Mouse (Mus musculus): ENCODE results near the gene Smim13. TPM values are rescaled to one million over a fixed set of nuclear protein-coding genes. Genes with fewer than 3 reads are reported as not detected.
A peak's percentile ranks its signal among the peaks of the same experiment; 100 is the strongest.
"Not testable (repeated sequence)": the region's sequence is repeated elsewhere in the genome, so short reads cannot be mapped to it uniquely, and the experiment has no call there.

Gene Smim13
- polyA plus RNA-seq (2015; fragmentation: Nextera tagmentation; extraction: Ambion mirVana), result 14.9 and 16.6 TPM in 2 replicates

DNA sequence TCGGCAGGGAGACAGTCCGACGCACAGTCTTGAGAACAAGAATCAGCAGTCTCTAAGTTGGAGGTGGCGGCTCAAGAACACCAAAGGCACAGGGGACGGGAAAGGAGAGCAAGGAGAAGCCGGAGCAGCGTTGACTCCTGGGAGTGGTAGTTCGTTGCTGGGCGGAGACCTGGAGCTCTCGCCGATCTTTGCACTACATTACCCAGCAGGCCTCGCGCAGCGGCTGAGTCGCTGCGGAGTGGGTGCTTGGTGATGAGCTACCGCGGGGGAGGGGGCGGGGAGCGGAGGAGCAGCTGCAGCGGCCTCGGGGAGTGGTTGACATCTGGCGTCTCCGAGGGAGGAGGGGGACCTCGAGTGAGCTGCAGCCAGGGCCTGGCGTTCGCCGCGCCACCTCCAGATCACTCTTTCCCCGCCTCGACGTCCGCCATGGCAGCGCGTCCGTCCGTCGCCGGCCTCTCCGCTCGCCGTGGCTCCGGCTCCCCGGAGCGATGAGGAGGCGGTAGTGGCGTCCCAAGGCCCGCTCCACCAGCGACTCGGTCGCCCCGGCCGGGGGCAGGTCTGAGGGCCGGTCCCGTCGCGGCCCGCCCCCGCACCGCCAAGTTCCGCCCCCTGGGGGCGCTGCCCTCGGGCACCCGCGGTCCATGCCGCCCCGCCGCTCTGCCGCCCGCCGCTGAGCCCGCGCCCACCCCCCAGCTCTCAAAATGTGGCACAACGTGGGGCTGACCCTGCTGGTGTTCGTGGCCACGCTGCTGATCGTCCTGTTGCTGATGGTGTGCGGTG is at the start of gene Smim13:
Smim13 (plus strand) TSS at position 307 of the 780 bp plus-strand sequence.
- peak; percentile 94 for ATAC-seq (ENCODE audit: insufficient read depth, low FRiP score, low read depth)
- under 1% methylated on average over 78 of the region's 78 CpGs for WGBS

DNA sequence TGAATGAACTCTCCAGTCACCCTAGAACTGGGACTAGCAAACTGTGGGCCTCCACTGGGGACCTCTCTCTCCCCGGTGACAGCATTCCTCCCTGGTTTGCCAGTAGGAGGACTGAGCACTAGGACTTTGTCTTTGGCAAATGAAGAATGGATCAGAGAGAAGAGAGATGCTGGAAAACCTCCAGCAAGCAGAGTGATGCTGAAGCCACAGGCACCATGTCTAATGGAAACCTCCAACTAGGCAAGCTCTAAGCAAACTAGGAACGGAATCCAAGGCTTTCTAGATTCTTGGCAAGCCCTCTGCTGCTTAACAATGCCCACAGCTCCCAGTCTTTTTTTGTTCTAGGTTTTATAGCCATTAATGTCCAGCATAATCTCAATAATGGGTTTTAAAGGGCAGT is 48.8 kb upstream of the Smim13 start:
- H3K9me3 ChIP-seq, result no peaks in the 10 kb centered on the region
- no peaks in the 10 kb centered on the region for H3K36me3 ChIP-seq
- no peak overlapping the region for H3K27ac ChIP-seq
- no peak for ATAC-seq (ENCODE audit: insufficient read depth, low FRiP score, low read depth)
- no peak overlapping the region for H3K4me3 ChIP-seq (replicated peaks)
- H3K27me3 ChIP-seq (replicated peaks), result no peaks in the 10 kb centered on the region
- no peaks in the 10 kb centered on the region for H3K4me1 ChIP-seq
- no peak overlapping the region for H3K9ac ChIP-seq
- 76% methylated on average over 2 of the region's 2 CpGs for WGBS
- no peak overlapping the region for H3K4me2 ChIP-seq

More for the DNA sequence above, at the start of gene Smim13:
- Histone ChIP-seq H3K9me3 (no peaks in the 10 kb centered on the region), H3K9ac (peak within 1 kb of the TSS; percentile 80), H3K27ac (peak within 1 kb of the TSS; percentile 90), H3K4me3 (replicated peaks) (peak within 1 kb of the TSS; percentile 85), H3K27me3 (replicated peaks) (no peaks in the 10 kb centered on the region), H3K4me2 (peak within 1 kb of the TSS; percentile 80), H3K36me3 (no peaks in the 10 kb centered on the region), H3K4me1 (no peaks in the 10 kb centered on the region)

DNA sequence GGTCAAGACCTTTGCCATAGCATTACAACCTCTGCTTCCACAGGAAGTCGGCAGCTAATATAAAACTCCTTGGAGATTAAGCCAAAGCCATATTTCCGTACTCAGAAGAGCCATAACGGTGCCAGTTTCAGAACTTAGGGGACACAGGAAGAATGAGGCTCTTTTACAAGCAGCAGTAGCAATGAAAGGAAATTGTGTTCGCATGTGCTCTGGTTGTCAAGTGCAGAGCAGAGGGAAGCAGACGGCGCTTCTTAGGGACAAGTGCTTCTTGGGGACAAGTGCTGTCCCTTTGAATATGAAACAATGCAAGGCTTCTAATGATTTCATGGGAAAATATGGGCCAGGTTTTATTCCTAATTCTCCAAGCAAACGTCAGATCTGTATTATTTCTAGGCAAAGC is 46.4 kb upstream of the Smim13 start:
- 62% methylated on average over 7 of the region's 7 CpGs for WGBS
- no peak for ATAC-seq (ENCODE audit: insufficient read depth, low FRiP score, low read depth)

DNA sequence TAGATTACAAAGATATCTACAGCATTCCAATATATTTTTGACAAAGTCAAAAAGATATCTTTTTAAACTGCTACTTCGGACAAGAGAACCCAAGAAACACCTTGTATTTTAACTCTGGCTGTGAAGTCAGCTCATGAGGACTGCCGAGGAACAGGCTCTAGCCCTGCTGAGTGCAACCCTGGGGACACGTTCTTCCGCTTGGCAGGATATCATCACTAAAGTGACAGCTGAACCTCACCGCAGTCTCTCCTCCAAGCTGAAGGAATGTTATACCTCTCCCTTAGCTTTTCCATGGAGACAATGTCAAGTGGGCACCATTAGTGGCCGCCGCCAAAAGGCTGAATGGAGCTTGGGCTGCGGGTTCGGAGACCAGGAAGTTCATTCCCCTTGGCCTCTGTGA is 46.0 kb upstream of the Smim13 start:
- H3K27me3 ChIP-seq (replicated peaks), result no peaks in the 10 kb centered on the region
- no peak overlapping the region for H3K4me3 ChIP-seq (replicated peaks)
- H3K9ac ChIP-seq, result no peak overlapping the region
- ATAC-seq (ENCODE audit: insufficient read depth, low FRiP score, low read depth), result no peak
- H3K4me2 ChIP-seq, result no peak overlapping the region
- H3K4me1 ChIP-seq, result no peaks in the 10 kb centered on the region
- H3K9me3 ChIP-seq, result no peaks in the 10 kb centered on the region
- H3K36me3 ChIP-seq, result no peaks in the 10 kb centered on the region
- H3K27ac ChIP-seq, result no peak overlapping the region
- WGBS, result 81% methylated on average over 9 of the region's 9 CpGs

More for the DNA sequence above, 46.4 kb upstream of the Smim13 start:
- Histone ChIP-seq H3K27ac (no peak overlapping the region), H3K27me3 (replicated peaks) (no peaks in the 10 kb centered on the region), H3K9me3 (no peaks in the 10 kb centered on the region), H3K4me3 (replicated peaks) (no peak overlapping the region), H3K36me3 (no peaks in the 10 kb centered on the region), H3K9ac (no peak overlapping the region), H3K4me1 (no peaks in the 10 kb centered on the region), H3K4me2 (no peak overlapping the region)

DNA sequence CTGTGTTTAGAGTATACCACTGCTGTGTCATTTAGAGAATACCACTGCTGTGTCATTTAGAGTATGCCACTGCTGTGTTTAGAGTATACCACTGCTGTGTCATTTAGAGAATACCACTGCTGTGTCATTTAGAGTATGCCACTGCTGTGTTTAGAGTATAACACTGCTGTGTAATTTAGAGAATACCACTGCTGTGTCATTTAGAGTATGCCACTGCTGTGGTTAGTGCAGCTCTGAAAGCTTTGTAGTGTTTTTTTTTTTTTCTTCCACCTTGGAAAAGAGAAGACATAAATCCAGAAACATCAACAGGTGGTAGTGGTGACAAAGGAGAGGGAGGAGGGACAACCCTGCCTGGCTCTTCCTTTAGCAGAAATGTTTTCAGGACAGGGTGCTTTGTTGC is 44.1 kb upstream of the Smim13 start:
- not testable (repeated sequence) for H3K4me1 ChIP-seq; H3K4me3 ChIP-seq (replicated peaks); H3K9me3 ChIP-seq; H3K9ac ChIP-seq; H3K27ac ChIP-seq; H3K4me2 ChIP-seq; ATAC-seq (ENCODE audit: insufficient read depth, low FRiP score, low read depth); H3K27me3 ChIP-seq (replicated peaks); H3K36me3 ChIP-seq

DNA sequence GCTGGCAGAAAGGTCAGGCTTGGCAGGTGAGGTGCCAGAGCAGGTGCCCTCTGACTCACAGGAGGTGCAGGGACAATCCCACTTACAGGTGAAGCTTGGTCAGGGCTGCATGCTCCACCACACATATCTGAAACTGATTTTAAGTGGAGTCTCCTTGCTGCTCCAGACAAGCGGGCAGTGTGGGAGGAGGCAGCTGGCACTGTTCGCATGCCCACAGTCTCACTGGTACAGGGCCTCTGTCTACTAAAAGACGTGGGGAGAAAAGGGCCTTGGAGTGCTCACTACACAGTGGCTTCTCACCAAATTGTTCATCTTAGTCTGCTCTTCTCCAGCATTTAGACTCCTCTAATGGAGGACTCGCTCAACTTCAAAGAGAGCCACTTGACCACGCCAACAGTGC is 43.4 kb upstream of the Smim13 start:
- H3K36me3 ChIP-seq, result no peaks in the 10 kb centered on the region
- 81% methylated on average over 5 of the region's 5 CpGs for WGBS

DNA sequence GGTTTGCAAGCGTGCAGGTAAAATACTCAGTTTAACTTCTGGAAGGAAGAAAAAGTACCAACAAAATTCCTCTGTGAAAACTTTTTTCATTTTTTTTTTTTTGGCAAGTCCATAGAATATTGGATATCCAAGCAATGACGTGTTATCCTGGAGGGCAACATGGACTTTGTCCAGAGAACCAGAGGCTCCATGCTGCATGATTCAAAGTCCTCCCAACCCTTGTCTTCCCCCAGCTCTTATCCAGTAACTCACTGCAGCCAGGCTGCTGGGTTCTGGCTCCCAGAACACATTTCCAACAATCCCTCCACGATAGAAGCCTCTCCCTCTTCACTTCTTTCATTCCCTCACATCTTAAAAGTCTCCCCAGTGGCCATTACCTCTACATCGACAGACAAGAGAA is 38.4 kb upstream of the Smim13 start:
- 62% methylated on average over 4 of the region's 4 CpGs for WGBS
- Histone ChIP-seq H3K9me3 (no peaks in the 10 kb centered on the region), H3K27me3 (replicated peaks) (no peaks in the 10 kb centered on the region), H3K4me2 (no peak overlapping the region), H3K4me3 (replicated peaks) (no peak overlapping the region), H3K9ac (no peak overlapping the region), H3K27ac (no peak overlapping the region), H3K36me3 (no peaks in the 10 kb centered on the region), H3K4me1 (no peaks in the 10 kb centered on the region; the same call in 1 of the 2 replicates)
- no peak for ATAC-seq (ENCODE audit: insufficient read depth, low FRiP score, low read depth)

More for the DNA sequence above, 43.4 kb upstream of the Smim13 start:
- no peak for ATAC-seq (ENCODE audit: insufficient read depth, low FRiP score, low read depth)
- Histone ChIP-seq H3K27ac (no peak overlapping the region), H3K9ac (no peak overlapping the region), H3K4me1 (no peaks in the 10 kb centered on the region), H3K4me2 (no peak overlapping the region), H3K4me3 (replicated peaks) (no peak overlapping the region), H3K27me3 (replicated peaks) (no peaks in the 10 kb centered on the region), H3K9me3 (no peaks in the 10 kb centered on the region)

DNA sequence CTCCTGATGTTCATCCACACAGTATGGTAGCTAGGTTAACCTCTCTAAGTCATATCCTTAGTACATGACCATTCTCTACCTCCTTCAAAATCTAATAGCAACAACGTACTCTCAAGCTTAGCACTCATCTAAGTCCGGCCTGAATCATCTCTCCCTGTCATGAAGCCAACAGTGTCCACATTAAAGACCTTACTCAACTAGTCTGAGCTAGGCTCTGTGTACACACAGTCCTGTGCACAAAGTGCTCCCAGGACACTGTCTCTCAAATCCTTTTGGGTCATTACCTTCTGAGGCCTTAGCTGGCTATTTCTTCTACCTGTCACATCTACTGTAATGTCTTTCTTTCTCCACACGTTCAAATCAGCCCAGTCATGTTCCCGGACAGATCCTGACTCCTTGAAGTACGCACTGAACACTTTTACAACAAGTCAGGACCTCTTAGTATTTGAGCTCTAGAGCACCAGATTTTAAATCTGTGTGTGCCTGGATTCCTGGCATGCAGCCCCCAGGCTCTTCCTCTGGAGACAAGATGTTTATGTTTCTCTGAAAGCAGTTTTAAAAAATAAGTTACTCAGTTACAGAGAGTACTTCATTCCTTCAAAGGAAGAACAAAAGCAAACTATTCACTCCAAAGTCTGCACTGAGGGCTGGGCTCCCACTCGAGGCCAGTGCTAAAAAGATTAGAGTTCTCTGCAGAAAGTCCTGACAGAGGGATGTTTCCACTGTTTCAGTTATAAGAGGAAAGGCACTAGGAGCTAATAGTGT is 36.9 kb upstream of the Smim13 start:
- Histone ChIP-seq H3K27ac (no peak overlapping the region; the same call in 1 of the 2 replicates), H3K9me3 (no peaks in the 10 kb centered on the region), H3K9ac (no peak overlapping the region), H3K4me3 (replicated peaks) (no peak overlapping the region), H3K4me1 (no peaks in the 10 kb centered on the region; the same call in 1 of the 2 replicates), H3K4me2 (no peak overlapping the region), H3K27me3 (replicated peaks) (no peaks in the 10 kb centered on the region), H3K36me3 (no peaks in the 10 kb centered on the region)
- no peak for ATAC-seq (ENCODE audit: insufficient read depth, low FRiP score, low read depth)
- 47% methylated on average over 6 of the region's 6 CpGs for WGBS

DNA sequence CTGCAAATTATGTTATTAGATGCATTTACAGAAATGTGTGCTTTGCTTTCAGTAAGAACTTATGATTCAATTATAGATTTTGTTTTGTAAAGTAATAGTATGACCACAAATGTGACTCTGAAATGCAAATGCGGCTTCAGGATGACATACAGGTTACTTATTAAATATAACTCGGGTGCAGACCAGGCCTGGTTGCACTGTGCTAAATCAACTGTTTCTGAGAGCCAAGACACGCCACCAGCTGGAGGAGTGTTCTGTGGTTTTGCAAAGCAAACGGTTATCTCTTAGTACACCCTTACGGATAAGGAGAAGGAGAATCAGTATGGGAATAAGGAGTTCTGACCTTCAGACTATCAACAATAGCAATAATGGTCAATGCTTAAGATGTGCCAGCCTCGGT is 34.0 kb upstream of the Smim13 start:
- 71% methylated on average over 6 of the region's 6 CpGs for WGBS
- Histone ChIP-seq H3K4me3 (replicated peaks) (no peak overlapping the region), H3K4me1 (peaks cover 7% of the 10 kb centered on the region), H3K9me3 (no peaks in the 10 kb centered on the region), H3K4me2 (no peak overlapping the region), H3K27ac (no peak overlapping the region), H3K9ac (no peak overlapping the region), H3K36me3 (no peaks in the 10 kb centered on the region), H3K27me3 (replicated peaks) (no peaks in the 10 kb centered on the region)
- no peak for ATAC-seq (ENCODE audit: insufficient read depth, low FRiP score, low read depth)

DNA sequence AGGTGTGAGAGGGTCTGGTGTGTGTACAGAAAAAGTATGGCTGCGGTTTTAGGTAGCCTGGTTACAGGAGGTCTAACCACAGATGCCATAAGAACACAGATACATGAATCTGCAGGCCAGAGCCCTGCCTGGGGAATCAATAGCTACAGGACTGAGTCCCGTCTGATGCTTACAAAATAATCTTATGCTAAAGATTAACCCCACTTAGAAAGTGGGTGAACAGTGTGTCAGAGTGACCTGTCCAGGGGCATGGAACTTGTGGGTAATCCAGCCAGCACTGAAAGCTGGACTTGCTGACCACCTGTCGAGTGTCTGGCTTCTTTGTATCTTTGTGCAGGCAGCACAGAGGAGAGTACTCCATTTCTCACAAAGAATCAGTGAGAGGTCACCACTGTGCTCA is 33.4 kb upstream of the Smim13 start:
- Histone ChIP-seq H3K9me3 (no peaks in the 10 kb centered on the region), H3K4me1 (peaks cover 7% of the 10 kb centered on the region), H3K27me3 (replicated peaks) (no peaks in the 10 kb centered on the region), H3K9ac (no peak overlapping the region), H3K4me3 (replicated peaks) (no peak overlapping the region), H3K36me3 (no peaks in the 10 kb centered on the region), H3K27ac (no peak overlapping the region), H3K4me2 (no peak overlapping the region)
- 79% methylated on average over 3 of the region's 3 CpGs for WGBS
- ATAC-seq (ENCODE audit: insufficient read depth, low FRiP score, low read depth), result no peak

DNA sequence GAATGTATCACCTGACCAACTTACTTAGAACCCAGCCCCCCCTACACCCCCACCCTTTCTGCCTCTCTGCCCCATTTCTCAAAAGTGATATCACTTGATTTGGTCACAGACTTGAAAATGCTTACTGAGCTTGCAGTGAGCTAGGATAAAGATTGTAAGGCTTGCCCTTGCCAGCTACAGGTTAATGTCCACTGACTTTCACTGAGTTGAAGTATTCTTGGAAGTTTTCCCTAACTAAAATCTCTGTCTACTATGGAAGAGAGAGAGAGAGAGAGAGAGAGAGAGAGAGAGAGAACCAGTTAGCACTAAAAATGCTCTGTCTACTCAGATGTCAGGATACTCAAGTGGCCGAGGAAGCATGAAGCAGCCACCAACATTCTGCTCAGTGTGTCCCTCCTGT is 30.6 kb upstream of the Smim13 start:
- no peaks in the 10 kb centered on the region for H3K27me3 ChIP-seq (replicated peaks)
- H3K4me2 ChIP-seq, result peak overlapping the region; percentile 79; the same call in 1 of the 2 replicates
- no peaks in the 10 kb centered on the region for H3K9me3 ChIP-seq
- 40% methylated on average over 1 of the region's 1 CpGs for WGBS
- H3K9ac ChIP-seq, result no peak overlapping the region
- ATAC-seq (ENCODE audit: insufficient read depth, low FRiP score, low read depth), result no peak
- H3K4me3 ChIP-seq (replicated peaks), result no peak overlapping the region
- H3K27ac ChIP-seq, result no peak overlapping the region
- H3K4me1 ChIP-seq, result peaks cover 7% of the 10 kb centered on the region; the same call in 1 of the 2 replicates
- H3K36me3 ChIP-seq, result no peaks in the 10 kb centered on the region

DNA sequence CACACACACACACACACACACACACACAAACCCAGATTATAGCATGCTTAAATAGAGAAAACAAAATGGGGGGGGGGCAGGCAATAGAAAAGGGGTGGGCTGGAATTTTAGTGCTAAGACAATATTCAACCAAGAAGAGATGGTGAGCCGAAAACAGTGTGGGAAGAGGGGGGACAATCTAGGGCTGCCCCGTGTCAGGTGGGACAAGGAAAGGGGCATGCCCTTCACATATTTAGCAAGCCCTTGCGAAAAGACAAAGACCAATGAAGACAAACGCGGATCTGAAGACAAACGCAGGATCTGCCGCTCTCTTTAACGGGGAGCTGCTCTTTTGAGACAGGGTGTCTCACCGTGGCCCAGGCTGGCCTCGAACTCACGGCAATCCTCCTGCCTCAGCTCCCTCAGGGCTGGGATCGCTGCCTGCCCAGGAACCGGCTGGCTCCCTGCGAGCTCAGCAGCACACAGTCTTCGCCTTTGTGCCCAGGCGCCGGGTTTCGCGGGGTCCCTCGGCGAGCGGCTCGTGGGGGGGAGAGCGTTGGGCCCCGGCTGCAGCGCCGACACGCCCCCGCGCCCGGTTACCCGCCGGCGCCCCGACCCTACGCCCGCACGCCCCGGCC is 29.8 kb upstream of the Smim13 start:
- Histone ChIP-seq H3K36me3 (no peaks in the 10 kb centered on the region), H3K27me3 (replicated peaks) (no peaks in the 10 kb centered on the region), H3K4me1 (peaks cover 7% of the 10 kb centered on the region; the same call in 1 of the 2 replicates), H3K9ac (no peak overlapping the region), H3K27ac (no peak overlapping the region), H3K4me2 (peak overlapping the region; percentile 79), H3K9me3 (no peaks in the 10 kb centered on the region), H3K4me3 (replicated peaks) (peak overlapping the region; percentile 58)
- 3% methylated on average over 35 of the region's 39 CpGs for WGBS
- peak; percentile 52; the same call in 1 of the 2 replicates for ATAC-seq (ENCODE audit: insufficient read depth, low FRiP score, low read depth)

Measured in stomach, embryonic 15.5 days (tissue).